Mouse (Mus musculus) spleen, postnatal 4 days (tissue): ENCODE measurements around the gene Patj.
"Not testable (repeated sequence)": the region's sequence is repeated elsewhere in the genome, so short reads cannot be mapped to it uniquely, and the experiment has no call there.

ENCODE experiments used
- DNase-seq, 2 experiments: peaks; one replicate each; pipeline ENCODE4 v3.0.0; 2022; ENCODE audit warnings: low spot score in 2 of 2

Patj gene

DNA sequence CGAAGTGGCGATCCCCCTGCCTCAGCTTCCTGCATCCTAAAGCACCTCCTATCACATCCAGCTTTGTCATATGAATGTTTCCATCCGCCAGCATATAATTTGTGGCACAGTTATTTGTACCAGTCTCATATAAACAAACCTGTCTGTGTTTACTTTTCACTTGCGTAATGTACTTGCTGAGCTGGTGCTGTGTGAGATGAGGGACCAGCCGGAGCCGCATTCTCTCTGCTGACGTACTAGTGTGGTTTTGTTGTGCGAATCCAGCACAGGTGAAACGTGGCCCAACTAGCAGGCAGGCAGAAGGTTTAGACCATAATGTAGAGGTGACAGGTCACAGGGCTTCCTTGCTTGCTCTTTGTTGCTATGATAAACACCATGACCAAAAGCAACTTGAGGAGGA is 171.9 kb downstream of the Patj start:
- DNase-seq: no peak

DNA sequence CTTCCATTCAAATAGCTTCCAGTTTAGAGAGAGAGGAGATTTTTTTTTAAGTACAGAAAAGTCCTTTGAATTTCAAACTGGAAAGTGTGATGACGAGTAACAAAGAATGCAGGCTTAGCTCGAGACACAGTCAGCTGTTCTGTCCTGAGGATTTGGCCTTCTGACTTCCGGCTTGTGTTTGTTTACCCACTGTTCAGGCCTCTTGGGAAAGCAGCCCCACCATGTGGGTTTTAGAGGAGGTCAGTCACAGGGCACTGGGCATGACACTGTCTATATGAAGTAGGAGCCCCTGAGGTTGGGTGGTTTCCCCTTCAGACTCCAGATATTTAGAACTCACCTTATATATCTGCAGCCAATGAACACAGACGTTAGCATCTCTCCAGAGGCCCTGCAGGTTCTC is 174.3 kb downstream of the Patj start:
- DNase-seq: no peak

DNA sequence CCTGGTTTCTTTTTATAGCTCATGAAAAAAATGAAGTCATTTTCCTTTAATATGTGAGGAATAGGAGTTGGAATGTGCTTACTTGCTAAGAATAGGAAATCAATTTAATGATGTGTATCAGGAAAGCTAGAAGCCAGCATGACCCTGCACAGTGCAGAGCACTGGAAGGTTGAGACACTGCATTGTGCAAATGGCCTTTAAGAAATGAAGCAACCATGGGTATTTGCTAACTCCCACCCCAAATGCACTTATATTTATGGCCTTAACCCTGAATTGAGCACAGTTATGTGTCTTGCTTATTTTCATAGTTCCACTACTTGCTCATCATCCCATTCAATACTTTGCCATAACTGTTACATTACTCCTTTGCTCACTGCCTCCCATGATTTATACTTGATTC is 181.7 kb downstream of the Patj start:
- DNase-seq: no peak

DNA sequence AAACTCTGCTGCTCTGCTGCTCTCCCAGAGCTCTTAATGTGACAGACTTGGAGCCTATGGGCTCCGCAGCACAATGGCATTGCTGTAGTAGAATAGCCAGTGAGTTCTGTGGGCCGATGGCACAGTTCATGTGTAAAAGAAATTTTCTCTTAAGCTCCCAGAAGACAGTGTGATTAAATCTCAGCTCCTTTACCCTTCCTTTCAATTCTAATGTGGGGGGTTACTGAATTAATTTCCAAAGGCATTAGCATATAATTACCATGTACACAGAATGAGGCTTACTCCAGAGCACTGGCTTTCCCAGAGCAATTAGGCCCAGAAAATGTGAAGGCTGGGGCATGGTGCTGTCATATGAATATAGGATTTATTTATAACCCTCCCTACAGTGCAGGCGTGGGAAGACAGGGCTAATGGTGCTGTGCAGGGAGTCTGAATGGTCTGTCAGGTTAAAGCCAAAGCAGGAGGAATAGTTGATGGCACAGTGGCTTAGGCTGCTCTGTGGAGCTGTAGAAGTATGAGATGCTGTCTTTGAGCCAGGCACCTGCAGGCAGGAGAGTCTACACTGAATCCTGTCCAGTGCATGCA is 182.5 kb downstream of the Patj start:
- DNase-seq: no peak

DNA sequence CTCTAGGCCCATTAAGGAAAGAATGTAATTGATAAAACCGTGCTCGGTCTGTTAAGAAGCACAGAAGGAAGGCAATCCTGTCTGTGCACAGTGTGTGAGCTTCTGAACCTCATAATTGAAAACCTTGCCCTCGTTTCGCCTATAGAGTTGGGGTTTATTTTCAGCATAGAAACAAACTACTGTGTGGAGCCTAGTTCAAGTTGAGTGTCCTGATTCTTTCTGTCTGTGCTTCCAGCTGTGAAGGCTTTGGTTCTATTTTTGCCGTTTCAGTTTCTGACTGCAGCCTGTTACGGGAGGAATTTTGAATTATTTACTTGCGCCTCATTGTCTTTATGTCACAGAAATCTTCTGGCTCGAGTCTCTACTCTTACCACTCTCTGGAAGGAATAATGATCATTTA is 185.9 kb downstream of the Patj start:
- no peak for DNase-seq

DNA sequence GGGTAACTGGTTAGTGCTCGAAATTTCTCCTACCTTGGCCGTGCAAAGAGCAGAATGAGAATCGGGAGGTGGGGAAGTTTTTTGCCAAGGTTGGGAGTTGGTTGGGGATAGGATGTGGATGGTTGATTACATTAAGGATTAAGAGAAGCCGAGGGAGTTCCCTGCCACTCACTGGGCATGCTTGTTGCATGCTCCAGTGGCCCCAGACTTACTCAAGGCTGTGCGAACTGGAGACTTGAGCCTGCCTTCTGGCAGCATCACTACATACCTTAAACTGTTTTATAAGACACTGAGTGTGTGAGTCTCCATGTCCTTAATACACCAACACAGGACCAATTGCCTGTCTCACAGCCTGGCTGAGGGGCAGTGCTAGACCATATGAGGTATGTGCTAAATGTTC is 188.4 kb downstream of the Patj start:
- DNase-seq: no peak

DNA sequence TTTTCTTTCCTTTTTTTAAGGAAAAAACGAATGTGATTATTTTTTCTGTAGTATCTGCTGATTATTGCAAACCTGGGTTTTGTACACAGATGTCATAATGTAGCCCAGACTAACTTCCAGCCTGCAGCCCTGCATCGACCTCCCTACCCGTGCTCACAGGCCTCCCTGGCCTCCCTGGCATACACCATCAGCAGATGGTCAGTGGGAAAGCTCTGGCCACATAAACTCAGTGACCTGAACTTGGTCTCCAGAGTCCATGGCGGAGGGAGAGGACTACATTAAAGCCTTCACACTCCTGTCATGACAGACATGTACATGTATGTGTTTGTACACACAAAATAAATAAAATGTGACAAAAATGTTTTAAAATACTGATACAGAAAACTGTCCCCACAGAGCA is 190.7 kb downstream of the Patj start:
- DNase-seq: no peak

DNA sequence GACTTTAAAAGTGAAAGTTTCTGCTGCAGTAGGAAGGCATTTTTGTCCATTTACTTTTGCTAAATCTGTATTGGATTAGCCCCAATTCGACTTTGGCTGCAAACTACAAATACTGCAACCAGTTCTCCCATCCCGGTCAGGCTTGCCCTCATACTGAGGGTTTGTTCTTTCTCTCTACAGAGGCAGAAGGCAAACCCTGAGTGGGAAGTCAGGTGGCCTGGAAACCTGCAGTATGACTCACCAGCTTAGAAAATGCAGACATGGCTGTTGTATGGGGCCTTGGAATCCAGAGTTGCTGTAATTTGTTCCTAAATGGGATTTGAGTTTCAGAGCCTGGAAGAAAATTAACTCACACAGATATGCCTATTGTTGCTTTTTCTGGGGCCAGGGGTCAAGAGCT is 192.1 kb downstream of the Patj start:
- no peak for DNase-seq

DNA sequence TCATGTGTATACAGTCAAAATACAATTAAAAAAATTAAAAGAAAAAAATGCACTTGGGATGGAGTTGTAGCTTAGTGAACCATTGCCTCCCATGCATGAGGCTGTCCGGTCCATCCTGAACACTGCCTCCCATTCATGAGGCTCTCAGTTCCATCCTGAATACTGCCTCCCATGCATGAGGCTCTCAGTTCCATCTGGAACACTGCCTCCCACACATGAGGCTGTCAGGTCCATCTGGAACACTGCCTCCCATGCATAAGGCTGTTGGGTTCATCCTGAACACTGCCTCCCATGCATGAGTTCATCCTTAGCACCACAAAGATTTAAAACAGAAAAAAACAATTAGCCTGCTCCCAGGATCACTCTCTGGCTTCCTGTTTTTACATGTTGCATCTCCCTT is 198.4 kb downstream of the Patj start:
- no peak for DNase-seq

DNA sequence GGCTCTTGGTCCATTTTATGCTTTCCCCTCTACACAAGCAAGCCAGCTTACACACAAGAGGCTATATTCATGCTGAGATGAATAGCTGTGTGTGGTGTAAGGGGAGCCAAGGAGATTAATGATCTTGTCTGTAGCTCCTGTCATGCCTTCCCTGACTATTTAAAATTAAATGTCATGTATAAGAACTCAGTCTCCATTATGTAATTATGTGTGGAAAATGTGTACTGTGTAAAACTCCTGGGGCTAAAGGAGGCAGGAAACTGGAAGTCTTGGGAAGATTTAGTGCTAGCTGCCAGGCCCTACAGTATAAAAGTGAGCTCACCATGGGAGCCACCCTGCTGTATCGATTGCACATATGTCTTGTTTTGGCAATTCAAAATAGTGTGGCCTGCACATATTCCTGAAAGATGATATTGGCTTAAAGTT is 203.0 kb downstream of the Patj start:
- no peak for DNase-seq

DNA sequence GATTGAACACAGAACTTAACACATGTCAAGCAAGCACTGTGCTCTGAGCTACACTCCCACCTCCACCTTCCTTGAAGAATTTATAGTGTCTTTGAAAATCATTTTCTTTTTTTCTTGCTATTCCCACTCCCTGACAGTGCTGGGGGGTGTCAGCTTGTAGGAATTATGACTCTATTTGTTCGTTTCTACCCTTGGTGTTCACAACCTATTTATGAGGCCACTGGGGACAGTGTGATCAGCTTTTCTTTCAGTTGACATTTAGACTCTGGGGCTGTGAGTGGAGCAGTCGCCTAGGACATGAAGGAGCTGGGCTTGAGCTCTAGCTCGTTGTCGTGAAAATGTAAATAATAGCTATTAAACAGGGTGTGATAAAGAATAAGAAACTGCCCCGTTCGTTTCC is 203.8 kb downstream of the Patj start:
- DNase-seq: no peak

DNA sequence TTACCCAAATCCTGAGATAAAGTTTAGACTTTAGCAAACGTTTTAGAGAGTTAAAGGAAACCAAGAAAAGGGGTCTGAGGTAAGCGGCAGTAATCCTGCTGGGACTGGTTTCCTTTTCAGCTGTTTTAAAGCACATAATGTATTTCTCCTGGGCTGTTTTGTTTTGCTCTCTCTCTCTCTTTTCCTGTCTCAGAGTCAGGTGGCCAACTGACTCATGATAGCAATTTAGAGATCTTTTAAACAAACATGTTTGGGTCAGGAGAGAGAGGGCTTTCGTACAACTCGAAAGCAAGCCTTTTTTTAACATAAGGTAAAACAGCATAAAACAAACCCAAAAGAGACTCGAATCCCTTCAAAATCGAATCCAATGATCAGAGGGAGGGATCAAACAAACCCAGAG is 207.5 kb downstream of the Patj start:
- DNase-seq: no peak

DNA sequence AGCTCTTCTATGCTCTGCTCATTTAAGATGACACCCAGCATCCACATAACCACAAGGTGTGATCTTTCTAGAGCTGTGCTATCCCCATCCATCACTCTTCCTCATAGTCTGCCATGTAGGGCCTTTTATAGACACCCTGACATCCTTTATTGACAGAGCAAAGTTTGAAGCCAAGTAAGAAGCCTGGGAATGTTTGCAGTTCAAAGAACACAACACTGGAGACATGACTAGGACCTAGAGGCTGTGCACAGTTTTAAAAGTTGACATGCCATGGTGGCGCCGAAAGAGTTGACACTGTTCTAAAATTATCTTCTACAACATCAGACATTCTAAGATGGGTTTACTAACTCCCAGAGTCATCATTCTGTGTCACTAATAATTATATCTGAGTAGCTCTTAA is 214.9 kb downstream of the Patj start:
- no peak for DNase-seq

DNA sequence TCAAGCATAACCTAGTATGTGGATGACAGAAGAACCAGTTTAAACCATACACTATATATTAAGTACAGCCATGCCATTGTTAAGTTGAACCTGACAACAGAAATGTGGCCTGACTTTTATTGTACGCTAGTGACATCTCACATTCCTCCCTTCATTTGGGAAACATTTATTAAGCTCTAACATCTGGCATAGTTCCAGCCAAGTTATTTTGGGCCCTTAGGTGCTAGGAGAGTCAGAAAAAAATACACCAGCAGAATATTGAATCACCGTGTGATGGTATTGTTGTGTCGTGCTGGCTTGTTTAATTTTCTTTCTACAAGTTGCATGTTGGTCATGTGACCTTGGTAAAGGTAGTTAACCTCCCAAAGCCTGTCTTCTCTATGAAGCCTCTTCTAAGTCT is 218.8 kb downstream of the Patj start:
- no peak for DNase-seq

DNA sequence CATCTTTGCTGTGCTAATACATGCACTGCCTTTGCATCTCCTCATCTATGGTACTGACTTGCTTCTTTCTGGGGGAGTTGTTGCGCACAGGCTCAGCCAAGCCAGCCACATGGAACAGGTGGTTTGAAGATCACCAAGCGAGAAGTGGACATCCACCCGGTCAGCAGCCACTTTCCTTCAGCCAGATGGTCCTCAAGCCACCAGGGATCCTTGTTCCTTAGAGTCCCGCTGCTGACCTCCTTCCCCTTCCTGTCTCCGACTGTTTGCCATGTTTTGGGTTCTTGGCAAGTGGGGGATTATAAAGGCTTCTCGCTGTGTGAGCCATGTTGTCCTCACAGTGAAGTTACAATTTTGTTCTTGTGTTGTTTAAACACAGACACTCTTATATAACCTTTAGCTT is 223.6 kb downstream of the Patj start:
- no peak for DNase-seq

DNA sequence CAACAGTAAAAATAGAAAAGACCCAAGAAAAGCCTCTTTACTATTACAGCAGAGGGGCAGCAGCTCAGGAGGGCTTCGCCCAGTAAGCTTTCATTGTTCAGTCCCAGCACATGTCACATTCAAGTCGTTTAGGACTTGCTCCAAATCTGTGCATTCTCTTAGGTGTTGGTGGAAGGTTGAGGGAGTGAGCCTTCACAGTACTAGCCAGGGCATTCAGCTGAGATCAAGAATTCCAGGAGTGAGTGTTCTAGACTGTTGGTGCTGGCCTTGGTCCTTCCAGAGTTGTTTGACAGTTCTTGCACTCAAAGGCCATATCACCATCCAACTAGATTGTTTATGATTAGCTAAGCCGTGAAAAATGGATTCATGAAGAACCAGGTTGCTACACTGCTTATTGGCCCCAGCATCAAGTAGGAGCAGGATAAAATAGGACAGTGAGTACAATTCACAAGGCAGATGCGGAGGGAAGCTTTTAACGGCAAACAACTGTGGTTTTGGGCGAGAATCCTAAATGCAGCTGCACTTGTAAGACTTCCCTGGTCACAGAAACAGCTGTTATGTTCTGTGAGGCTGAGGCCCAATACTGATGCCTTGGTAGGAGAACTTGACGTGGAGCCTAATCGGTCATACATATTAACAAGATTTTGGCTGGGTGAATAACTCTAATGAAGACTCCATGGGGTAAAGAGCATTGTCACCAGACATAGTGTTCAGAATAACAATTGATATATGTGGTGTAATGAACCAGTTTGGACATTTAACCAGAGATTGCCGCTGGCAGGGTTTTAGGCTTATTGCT is 225.6 kb downstream of the Patj start:
- no peak for DNase-seq

DNA sequence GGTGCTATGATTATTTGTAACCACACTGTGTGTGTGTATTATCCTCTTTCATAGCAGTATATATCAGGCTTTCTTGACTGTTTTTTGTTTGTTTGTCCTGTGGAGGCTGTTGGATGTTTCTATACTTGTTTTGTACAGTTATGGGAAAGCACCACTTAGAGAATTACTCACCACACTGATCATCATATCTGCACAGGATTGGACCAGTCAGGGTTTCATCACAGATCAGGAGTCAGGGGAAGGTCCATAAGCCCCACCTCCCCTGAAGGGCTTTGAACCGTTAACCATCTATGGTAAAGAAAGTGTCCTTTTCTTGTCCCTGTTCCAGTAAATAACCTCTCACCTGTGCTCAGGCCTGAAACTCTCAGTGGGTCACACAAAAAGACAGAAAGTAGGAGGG is 226.6 kb downstream of the Patj start:
- no peak for DNase-seq

DNA sequence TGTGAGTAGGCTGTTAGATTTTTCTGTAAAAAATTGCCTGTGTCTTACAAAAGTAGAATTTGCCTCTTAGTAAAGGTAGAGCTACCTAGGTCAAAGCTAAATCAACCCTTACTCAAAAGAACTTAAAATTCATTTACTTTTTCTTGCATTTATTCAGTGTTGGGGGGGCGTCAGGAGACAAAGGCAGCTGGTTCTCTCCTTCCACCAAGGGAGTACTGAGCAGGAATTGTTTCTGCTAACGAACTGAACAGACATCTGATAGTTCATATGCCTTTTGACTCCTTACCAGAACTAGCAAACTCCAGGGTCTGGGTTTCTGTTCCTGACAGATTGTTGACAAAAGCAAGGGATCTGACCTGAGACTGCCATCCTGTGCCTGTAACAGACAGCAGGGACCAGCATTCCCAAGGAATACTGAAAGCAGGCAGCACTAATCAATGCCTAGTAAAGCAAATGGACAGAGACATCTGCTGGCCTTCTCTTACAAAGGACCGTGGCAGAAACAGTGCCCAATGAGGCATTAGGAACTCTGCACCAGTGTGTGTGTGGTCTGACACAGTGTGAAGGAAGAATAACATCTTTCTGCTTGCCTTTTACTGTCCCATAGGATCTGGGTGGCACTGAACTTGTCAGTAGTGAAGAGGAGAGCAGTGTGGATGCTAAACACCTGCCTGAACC is 227.6 kb downstream of the Patj start:
- no peak for DNase-seq

DNA sequence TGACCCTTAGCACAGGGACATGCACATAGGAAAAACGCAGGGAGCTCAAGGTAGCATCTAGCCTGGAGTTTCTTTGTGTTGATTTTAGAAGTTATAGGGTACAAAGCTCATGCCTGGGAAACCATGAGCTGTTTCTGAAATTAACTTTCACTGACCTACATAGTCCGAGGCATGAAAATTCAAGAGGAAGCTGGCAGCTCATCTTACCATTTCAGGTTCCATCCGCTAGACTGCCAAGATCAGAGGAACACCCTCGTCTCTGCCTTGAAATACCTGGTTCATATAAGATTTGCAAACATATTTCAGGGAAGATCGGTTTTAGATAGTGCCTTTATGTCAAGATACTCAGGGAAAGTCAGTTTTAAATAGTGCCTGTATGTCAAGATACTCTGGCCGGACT is 232.7 kb downstream of the Patj start:
- DNase-seq: no peak

DNA sequence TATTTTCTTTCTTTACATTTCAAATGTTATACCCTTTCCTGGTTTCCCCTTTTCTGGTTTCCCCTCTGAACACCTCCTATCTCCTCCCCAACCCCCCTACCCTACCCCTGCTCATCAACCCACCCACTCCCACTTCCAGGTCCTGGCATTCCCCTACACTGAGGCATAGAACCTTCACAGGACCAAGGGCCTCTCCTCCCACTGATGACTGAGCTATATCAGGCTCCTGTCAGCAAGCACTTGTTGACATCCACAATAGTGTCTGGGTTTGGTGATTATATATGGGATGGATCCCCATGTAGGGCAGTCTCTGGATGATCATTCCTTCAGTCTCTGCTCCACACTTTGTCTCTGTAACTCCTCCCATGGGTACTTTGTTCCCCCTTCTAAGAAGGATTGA is 233.6 kb downstream of the Patj start:
- DNase-seq: not testable (repeated sequence)

DNA sequence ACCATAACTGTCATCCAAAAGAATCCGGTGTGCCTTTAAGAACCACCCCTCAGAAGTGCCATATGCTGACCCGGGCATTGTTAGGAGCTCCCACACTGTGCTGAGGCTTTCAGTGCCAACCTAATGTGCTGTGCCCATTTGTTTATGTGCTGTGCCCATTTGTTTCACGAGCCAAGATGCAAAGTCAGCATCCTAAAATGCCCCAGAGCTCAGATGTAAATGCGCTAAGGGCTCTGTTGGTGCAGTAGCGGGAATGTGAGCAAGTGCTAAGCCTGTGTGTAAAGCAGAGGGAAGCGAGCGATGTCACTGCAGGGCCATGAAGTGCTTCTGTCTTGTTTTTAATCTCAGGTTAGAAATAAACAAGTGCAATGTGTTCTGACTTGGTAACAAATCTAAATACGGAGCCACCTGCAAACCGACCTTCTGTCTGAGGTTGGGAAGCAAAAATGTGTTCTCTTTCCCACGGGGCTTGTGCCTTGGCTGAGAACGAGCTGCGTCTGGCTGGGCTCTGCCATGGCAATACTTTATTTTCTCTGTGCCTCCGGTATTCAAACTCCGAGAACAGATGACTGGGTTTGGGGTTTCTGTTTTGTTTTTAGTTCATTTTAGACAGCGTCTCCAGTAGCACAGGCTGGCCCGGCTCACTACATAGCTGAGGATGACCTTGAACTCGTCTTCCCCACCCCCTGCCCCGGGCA is 239.7 kb downstream of the Patj start:
- no peak for DNase-seq

DNA sequence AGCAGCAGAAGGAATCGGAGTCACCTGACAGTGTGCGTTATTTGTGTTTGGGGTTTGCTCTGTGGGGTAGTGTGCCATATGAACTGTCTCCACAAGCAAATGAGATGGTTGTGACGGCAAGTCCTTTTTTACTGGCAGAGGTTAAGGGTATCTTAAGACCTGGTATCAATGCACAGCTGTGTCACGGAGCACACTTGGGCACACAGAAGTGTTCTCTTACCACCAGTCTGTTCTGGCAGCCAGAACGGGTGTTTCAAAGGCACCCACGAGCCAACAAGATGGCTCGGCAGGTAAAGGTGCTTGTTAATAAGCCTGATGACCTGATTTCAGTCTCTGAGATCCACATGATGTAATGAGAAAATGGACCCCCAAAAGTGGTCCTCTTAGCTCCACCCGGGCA is 243.1 kb downstream of the Patj start:
- no peak for DNase-seq

DNA sequence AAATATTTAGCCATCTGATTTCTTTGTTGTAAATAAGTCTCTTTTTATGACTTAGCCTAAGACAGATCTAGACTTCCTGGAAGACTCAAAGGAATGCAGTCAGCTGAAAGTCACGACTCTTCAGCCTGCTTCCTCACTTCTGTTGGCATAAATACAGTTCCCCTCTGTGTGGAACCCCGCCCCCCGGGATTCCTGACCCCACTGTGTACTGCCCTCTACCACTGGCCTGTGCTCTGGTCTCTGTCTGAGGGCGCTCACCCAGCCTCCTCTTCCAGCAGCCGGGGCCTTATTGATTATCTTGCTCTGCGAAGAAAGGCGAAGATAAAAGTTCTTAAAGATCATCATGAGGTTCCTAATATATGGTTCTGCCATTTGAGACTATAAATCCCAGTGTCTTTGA is 258.1 kb downstream of the Patj start:
- DNase-seq: no peak
